Mouse (Mus musculus) cortical plate, adult 2 months (tissue): ENCODE measurements around the gene Mtmr14. TPM values are rescaled to one million over a fixed set of nuclear protein-coding genes. Genes with fewer than 3 reads are reported as not detected.

Experiments used
- H3K27ac ChIP-seq: fragments of 200-500 bp; 2 replicates; pipeline ENCODE4 v1.5.1; 2012; ENCODE audit warnings: low read length, control low read depth, inconsistent platforms; ENCODE audit not compliant: insufficient read depth
- H3K4me1 ChIP-seq: fragments of 200-500 bp; 2 replicates; pipeline ENCODE4 v1.6.1; 2011; ENCODE audit warnings: low read length; ENCODE audit not compliant: control insufficient read depth, insufficient read depth
- H3K4me3 ChIP-seq: fragments of 200-500 bp; 2 replicates; pipeline ENCODE4 v1.5.1; 2011; ENCODE audit warnings: mild to moderate bottlenecking, low read length, control low read depth; ENCODE audit not compliant: insufficient read depth
- CTCF ChIP-seq: fragments of 200-500 bp; IDR thresholded peaks from 2 replicates; pipeline ENCODE4 v1.5.1; 2011; ENCODE audit warnings: mild to moderate bottlenecking, control low read depth, low read length; ENCODE audit not compliant: insufficient read depth; ENCODE audit errors: extremely low read depth
- POLR2A ChIP-seq: fragments of 200-500 bp; IDR thresholded peaks from 2 replicates; pipeline ENCODE4 v1.6.1; 2011; ENCODE audit warnings: mild to moderate bottlenecking, low read length, control low read depth; ENCODE audit not compliant: insufficient read depth; ENCODE audit errors: extremely low read depth
- polyA plus RNA-seq: library from polyadenylated mRNA; depleted of rRNA; stranded (reverse); fragments of >200 nt; gene quantifications from 2 replicates; pipeline ENCODE4 v1.2.3, GENCODE M21; 2012; rRNA removed

Gene Mtmr14
- polyA plus RNA-seq, 1 experiment, result 22.0 TPM

DNA sequence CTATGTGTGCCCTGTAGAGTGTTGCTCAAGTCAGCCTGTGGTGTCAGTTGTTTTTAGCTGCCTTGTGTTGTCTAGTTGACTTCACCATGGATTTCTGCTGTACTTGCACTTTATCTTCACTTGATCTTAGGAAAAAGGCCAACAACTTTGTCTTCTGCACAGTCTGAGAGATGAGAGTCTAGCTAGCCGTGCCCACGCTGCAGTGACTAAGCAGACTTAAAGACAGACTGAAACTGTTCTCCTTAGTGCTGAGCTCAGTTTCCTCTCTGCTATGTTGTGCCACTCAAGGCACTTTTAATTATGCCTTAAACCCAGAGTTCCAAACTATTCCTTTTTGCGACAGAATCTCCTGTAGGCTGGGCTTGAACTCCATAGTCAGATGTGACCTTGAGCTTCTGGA is 78.3 kb downstream of the Mtmr14 start:
- no peak for TF ChIP-seq CTCF
- no peak for TF ChIP-seq POLR2A
- Histone ChIP-seq H3K4me1 (peaks cover 3% of the 10 kb centered on the region; the same call in 1 of the 2 replicates), H3K4me3 (no peak overlapping the region), H3K27ac (no peak overlapping the region)

DNA sequence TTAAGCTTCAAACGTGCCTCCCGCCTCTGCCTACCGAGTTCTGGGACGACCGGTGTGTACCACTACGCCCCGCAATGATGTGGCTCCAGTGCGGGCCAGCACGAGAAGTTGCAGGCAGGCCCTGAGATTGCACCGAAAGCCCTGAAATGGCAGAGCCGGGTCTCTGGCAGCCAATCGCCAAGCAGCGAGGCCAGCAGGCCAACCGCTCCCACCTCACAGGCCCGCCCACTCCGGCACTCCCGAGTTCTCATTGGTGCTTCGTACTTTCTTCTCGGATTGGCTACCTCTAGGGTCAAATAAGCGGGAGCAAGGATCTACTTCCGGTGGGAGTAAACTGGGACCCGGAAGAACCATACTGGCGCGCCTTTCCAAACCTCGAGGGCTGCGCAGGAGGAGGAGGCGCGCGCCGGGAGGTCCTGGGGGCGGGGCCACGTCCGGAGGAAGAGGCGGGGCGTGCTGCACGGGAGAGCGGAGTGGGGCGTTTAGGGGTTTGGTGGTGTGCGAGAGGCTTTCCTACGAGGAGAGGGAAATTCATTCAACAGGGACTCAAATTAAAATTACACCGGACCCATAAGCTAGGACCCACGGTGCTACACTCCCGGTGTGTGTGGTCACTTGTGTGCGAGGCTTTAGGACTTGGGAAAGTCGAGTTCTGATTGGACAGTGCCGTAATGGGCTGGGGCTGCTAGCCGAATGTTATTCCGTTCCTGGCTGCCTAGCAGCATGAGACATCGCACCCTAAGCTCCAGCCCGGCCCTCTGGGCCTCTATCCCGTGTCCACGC is 89.1 kb downstream of the Mtmr14 start, which contains the start of gene Ogg1:
Ogg1 (plus strand) TSS at position 440 of the 783 bp plus-strand sequence.
- TF ChIP-seq CTCF (no peak), POLR2A (peak; percentile 91)
- peak within 1 kb of the TSS; percentile 41 for H3K27ac ChIP-seq

DNA sequence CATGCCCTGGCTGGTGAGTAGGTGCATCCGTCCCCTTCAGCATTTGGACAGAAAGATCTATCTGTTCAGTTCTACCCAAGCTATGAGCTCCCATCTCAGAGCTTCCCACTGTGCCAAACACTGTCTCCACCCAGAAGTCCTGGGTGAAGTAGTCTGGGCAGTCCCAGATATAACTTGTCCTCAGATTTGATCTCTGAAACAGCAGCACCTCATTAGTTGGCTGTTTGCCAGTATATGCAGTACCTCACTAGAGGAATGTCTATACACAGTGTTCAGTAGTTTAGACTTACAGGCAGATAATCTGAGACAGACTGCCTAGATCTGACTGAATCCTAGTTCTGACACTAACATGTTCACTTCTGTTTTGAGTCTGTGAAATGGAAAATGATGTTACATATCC is 91.8 kb downstream of the Mtmr14 start:
- Histone ChIP-seq H3K27ac (no peak overlapping the region), H3K4me3 (no peak overlapping the region), H3K4me1 (no peaks in the 10 kb centered on the region)
- TF ChIP-seq CTCF, result no peak
- TF ChIP-seq POLR2A, result no peak

More for the DNA sequence above, 89.1 kb downstream of the Mtmr14 start, which contains the start of gene Ogg1:
- Histone ChIP-seq H3K4me1 (no peaks in the 10 kb centered on the region), H3K4me3 (peak within 1 kb of the TSS; percentile 69)

DNA sequence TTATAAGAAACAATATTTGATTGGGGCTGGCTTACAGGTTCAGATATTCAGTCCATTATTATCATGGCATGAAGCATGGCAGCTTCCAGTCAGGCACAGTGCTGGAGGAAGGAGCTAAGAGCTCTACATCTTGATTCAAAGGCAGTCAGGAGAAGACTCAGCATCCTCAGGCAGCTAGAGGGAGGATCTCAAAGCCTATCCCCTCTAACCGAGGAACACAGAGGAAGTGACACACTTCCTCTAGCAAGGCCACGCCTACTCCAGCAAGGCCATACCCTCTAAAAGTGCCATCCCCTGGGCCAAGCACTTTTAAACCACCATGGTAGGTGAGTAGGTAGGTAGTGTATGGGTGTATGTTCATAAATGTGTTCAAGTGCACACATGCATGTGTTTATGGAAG is 92.9 kb downstream of the Mtmr14 start:
- TF ChIP-seq CTCF (no peak), POLR2A (no peak)
- Histone ChIP-seq H3K4me3 (no peak overlapping the region), H3K4me1 (no peaks in the 10 kb centered on the region), H3K27ac (no peak overlapping the region)

Other genes with a start within 250 kb of the Mtmr14 start
- 19.2 and 20.4 TPM in 2 replicates for gene Thumpd3, start 191.6 kb upstream of the Mtmr14 start, polyA plus RNA-seq
- gene Setd5, start 160.5 kb upstream of the Mtmr14 start, polyA plus RNA-seq, result 53.2 and 56.8 TPM in 2 replicates
- gene Lhfpl4, start 42.5 kb upstream of the Mtmr14 start, polyA plus RNA-seq, result 58.6 and 61.5 TPM in 2 replicates
- 136 and 163 TPM in 2 replicates for gene Cpne9, start 44.5 kb downstream of the Mtmr14 start, polyA plus RNA-seq
- gene Brpf1, start 69.3 kb downstream of the Mtmr14 start, polyA plus RNA-seq, result 24.2 and 26.6 TPM in 2 replicates
- gene Ogg1, start 89.1 kb downstream of the Mtmr14 start, polyA plus RNA-seq, result 13.7 and 14.3 TPM in 2 replicates
- 119 and 123 TPM in 2 replicates for gene Camk1, start 106.1 kb downstream of the Mtmr14 start, polyA plus RNA-seq
- 57.1 and 57.3 TPM in 2 replicates for gene Tada3, start 140.0 kb downstream of the Mtmr14 start, polyA plus RNA-seq
- gene Arpc4, start 140.3 kb downstream of the Mtmr14 start, polyA plus RNA-seq, result 156 and 177 TPM in 2 replicates
- 22.4 and 26.0 TPM in 2 replicates for gene Ttll3, start 151.4 kb downstream of the Mtmr14 start, polyA plus RNA-seq
- 37.0 and 38.6 TPM in 2 replicates for gene Rpusd3, start 181.5 kb downstream of the Mtmr14 start, polyA plus RNA-seq
- not detected in 2 replicates for gene Cidec, start 197.9 kb downstream of the Mtmr14 start, polyA plus RNA-seq
- 51.8 and 54.0 TPM in 2 replicates for gene Jagn1, start 204.7 kb downstream of the Mtmr14 start, polyA plus RNA-seq
- 0.42 and 0.75 TPM in 2 replicates for gene Il17re, start 220.6 kb downstream of the Mtmr14 start, polyA plus RNA-seq
- 6.9 and 7.3 TPM in 2 replicates for gene Il17rc, start 233.6 kb downstream of the Mtmr14 start, polyA plus RNA-seq
- gene Creld1, start 245.5 kb downstream of the Mtmr14 start, polyA plus RNA-seq, result 60.2 and 62.8 TPM in 2 replicates